Mouse (Mus musculus) hematopoietic stem cell, adult 5-6 weeks (primary cell): ENCODE results near the gene Olfr1418. TPM values are rescaled to one million over a fixed set of nuclear protein-coding genes. Genes with fewer than 3 reads are reported as not detected.

ENCODE experiments used
- ATAC-seq, 2 experiments: fragments of 125-278 bp in 1 of 2; replicated peaks in 1 of 2; 2 replicates each; pipeline ENCODE4 v1.8.0; 2016 to 2017; ENCODE audit warnings: inconsistent platforms in 2 of 2, mild to moderate bottlenecking in 2 of 2, moderate number of reproducible peaks in 2 of 2, low read depth in 1 of 2, moderate TSS enrichment in 1 of 2; ENCODE audit not compliant: low FRiP score in 2 of 2, poor library complexity in 2 of 2, severe bottlenecking in 2 of 2, insufficient read depth in 1 of 2, low TSS enrichment in 1 of 2
- total RNA-seq: library from RNA; stranded (forward); fragments of 172-1452, 232-1000 nt; gene quantifications from 2 replicates; pipeline ENCODE4 v1.2.3, GENCODE M21; 2017

Olfr1418 gene
- total RNA-seq, 1 experiment from 2014 or later, result not detected

GRCm38 (mm10) chr19:11814742-11815333, 46.0 kb downstream of the Olfr1418 start:
- ATAC-seq, result no peak

- no peak for ATAC-seq
These were observed 47.2 kb downstream of the Olfr1418 start for GRCm38 (mm10) chr19:11813649-11814048.

GRCm38 (mm10) chr19:11813136-11813535, 47.7 kb downstream of the Olfr1418 start:
- ATAC-seq, result no peak

- ATAC-seq, result peak; percentile 42 to 54; a peak in 3 of 4 replicates
These were observed 49.0 kb downstream of the Olfr1418 start for GRCm38 (mm10) chr19:11811688-11812365.

GRCm38 (mm10) chr19:11810856-11811255, 50.0 kb downstream of the Olfr1418 start:
- peak; percentile 9 to 23; a peak in 1 of 4 replicates for ATAC-seq

- no peak for ATAC-seq
These were observed 50.7 kb downstream of the Olfr1418 start for GRCm38 (mm10) chr19:11810003-11810758.

- no peak for ATAC-seq
These were observed 52.4 kb downstream of the Olfr1418 start for GRCm38 (mm10) chr19:11808452-11808851.

GRCm38 (mm10) chr19:11807822-11808221, 53.0 kb downstream of the Olfr1418 start:
- no peak for ATAC-seq

- ATAC-seq, result peak; percentile 68 to 80
These were observed 53.6 kb downstream of the Olfr1418 start for GRCm38 (mm10) chr19:11807251-11807650.

- no peak for ATAC-seq
These were observed 56.4 kb downstream of the Olfr1418 start for GRCm38 (mm10) chr19:11804423-11804822.

Other genes with a start within 250 kb of the Olfr1418 start
- 7.5 and 21.3 TPM in 2 replicates for gene Ms4a2, start 237.3 kb downstream of the Olfr1418 start, total RNA-seq
- 17.6 and 52.5 TPM in 2 replicates for gene Ms4a3, start 220.2 kb downstream of the Olfr1418 start, total RNA-seq
- gene Oosp2, start 200.5 kb downstream of the Olfr1418 start, total RNA-seq, result 1.2 TPM in 1 of 2 replicates, not detected in the other
- gene Oosp1, start 169.9 kb downstream of the Olfr1418 start, total RNA-seq, result 0.40 and 0.81 TPM in 2 replicates
- not detected in 2 replicates for gene Oosp3, start 164.0 kb downstream of the Olfr1418 start, total RNA-seq
- not detected in 2 replicates for gene Gif, start 113.5 kb downstream of the Olfr1418 start, total RNA-seq
- gene Mrpl16, start 90.7 kb downstream of the Olfr1418 start, total RNA-seq, result 60.9 and 76.5 TPM in 2 replicates
- 13.1 and 14.9 TPM in 2 replicates for gene Stx3, start 41.7 kb downstream of the Olfr1418 start, total RNA-seq
- not detected in 2 replicates for gene Olfr1417, start 21.8 kb downstream of the Olfr1418 start, total RNA-seq
- not detected in 2 replicates for gene Olfr1419, start 14.0 kb upstream of the Olfr1418 start, total RNA-seq
- not detected in 2 replicates for gene Olfr1420, start 25.5 kb upstream of the Olfr1418 start, total RNA-seq
- 14.8 and 14.9 TPM in 2 replicates for gene Patl1, start 51.3 kb upstream of the Olfr1418 start, total RNA-seq
- 35.0 and 39.5 TPM in 2 replicates for gene Osbp, start 104.9 kb upstream of the Olfr1418 start, total RNA-seq
- not detected in 2 replicates for gene Olfr1423, start 180.3 kb upstream of the Olfr1418 start, total RNA-seq
- not detected in 2 replicates for gene Olfr1424, start 201.6 kb upstream of the Olfr1418 start, total RNA-seq
- gene Olfr1425, start 216.7 kb upstream of the Olfr1418 start, total RNA-seq, result not detected in 2 replicates
- not detected in 2 replicates for gene Olfr1426, start 230.9 kb upstream of the Olfr1418 start, total RNA-seq
- not detected in 2 replicates for gene Olfr1427, start 242.3 kb upstream of the Olfr1418 start, total RNA-seq